Mouse (Mus musculus) lung, postnatal 14 days (tissue): ENCODE results near the gene Epo.
A peak's percentile ranks its signal among the peaks of the same experiment; 100 is the strongest.

Source experiments
- DNase-seq: peaks from one replicate; pipeline ENCODE4 v3.0.0; 2021

The Epo gene

DNA sequence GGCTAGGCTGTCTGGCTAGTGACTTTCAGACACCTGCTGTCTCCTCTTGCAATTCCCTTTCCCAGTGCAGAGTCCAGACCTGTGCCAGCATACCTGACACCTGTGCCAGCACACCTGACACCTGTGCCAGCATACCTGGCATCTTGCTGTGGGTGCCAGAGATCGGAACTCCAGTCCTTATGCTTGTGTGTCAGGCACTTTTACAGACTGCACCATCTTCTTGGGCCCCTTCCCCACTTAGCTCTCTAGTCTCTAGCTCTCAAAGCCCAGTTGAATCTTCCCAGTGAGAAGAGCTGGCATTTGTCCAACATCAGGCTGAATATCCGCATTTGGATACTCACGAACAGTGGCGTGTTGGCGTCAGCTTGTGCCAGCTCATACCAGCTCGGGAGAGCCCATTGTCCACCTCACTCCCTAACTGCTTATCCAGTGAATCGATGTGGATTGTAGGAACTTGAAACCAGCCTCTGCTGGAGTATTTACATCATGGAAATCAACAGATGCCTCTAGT is 6.3 kb upstream of the Epo start:
- no peak for DNase-seq

DNA sequence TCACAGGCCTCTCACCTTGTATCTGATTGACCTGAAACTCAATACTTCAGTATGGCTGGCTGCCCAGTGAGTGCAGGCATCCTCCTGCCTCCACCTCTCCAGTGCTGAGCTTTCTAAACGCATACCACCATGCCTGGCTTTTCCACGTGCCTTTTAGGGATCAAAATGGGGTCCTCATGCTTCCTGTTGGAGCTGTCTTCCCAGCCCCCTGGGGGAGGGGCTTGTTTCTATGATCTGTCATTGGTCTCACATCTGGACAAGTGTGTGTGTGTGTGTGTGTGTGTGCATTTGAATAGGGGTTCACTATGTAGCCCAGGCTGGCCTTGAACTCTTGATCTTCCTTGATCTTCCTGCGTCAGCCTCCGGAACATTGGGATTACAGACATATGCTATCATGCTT is 4.4 kb upstream of the Epo start:
- DNase-seq: no peak

DNA sequence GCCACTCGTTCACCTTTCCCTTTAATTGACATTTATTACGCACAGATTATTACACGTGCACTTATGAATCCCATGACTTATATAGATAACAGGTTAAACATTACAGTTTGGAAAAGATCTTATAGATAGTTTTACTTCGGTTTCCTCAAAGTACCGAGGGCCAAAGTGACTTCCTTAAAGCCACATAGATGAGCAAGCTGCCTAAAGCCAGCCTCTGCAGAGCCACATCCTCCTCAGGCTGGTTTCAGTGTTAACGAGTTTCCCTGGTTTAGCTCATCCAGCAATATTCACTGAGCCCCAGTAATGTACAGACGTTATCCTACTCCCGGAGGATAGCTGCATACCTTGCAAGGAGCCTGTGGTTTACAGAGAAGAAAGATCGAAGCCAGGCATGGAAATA is 2.3 kb upstream of the Epo start:
- no peak for DNase-seq

DNA sequence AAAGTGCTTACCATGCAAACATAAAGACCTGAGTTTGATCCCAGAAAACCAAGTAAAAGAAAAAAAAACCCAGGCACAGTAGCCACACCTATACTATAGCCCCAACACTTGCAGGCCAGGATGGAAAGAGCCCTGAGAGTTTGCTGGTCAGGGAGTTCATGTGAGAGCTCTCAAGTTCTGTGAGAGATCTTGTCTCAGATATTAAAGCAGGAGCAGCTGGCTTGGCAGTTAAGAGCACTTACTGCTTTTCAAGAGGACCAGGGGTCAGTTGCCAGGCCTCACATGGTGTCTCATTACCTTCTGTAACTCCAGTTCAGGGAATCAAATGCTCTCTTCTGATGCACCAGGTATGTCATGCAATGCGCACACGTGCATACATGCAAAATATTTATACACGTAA is 1.7 kb upstream of the Epo start:
- no peak for DNase-seq

DNA sequence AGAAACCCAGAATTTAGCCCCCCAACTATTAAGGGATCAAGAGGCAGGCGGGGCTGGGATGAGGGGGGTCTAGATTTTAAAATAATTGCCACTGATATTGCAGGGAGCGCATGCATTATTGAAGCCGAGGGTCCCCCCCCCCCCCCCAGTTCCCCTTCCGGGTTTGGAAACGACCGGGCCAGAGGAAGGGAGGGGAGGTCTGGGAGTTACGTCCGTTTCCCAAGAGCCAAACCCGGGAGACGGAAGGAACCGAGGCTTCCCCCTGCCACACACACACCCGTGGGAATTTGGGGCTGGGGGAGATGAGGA is 280 bp downstream of the Epo start:
- DNase-seq: no peak

DNA sequence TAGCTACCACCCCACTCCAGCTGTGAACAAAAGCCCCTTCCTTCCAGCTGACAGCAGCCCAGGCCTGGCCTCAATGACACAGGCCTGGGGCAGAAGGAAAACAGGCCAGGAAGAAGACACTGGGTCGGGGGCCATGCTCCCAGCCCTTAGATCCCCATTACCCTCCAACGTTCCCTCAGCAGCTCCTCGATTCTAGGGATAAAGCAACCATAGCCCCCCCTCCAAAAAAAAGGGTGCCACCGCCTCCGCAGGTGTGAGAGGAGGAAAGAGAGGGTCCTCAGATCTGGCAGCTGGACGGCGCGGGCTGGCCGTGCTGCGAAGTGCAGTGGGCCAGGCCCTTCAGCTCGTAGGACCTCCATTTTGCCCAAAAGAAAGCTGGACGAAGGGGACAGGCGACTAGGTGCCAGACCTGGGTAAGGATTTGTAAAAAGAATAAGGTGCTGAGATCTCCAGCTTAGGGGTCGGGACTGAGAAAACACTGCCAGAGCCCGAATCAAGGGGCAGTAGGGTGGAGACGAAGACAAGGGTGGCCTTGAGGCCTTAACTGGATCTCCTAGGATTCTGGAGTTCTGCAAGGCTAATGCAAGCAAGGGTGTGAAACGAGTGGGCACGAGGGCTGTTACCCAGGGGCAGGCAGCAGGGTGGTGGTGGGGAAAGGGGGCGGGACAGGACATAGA is 773 bp downstream of the Epo start:
- DNase-seq: no peak

DNA sequence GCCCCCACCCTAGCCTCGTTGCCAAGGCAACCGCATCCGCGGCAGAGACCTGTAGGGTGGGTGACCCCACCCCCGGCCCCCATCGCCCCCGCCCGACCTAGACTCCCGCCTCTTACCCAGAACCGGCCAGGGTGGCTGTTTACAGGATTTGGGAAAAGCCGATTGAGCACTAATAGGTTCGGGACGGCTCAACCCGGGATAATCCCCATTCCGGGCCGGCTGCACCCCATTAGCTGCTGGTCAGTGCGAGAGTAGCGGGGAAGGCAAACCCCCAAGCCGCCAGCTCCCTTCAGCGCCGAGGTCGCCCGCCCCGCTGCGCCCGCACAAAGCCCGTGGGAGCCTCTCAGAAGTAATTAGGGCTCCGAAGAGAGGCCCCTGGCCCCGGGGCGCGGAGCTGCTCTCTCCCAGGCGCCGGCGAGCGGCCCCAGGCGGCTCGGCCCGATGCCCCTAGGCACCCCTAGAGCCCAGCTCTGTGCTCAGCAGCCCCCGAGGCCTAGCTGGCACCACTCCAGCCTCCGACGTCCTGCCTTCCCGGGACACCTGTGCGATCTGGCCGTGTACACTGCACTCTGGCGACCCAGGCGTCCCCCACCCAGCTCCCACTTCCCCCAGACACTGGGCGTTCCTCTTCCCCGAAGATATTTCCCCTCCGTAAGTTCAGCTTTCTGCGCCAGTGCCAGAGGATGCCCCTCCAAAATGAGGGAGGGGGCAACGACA is 1.5 kb downstream of the Epo start:
- peak; percentile 71 for DNase-seq

DNA sequence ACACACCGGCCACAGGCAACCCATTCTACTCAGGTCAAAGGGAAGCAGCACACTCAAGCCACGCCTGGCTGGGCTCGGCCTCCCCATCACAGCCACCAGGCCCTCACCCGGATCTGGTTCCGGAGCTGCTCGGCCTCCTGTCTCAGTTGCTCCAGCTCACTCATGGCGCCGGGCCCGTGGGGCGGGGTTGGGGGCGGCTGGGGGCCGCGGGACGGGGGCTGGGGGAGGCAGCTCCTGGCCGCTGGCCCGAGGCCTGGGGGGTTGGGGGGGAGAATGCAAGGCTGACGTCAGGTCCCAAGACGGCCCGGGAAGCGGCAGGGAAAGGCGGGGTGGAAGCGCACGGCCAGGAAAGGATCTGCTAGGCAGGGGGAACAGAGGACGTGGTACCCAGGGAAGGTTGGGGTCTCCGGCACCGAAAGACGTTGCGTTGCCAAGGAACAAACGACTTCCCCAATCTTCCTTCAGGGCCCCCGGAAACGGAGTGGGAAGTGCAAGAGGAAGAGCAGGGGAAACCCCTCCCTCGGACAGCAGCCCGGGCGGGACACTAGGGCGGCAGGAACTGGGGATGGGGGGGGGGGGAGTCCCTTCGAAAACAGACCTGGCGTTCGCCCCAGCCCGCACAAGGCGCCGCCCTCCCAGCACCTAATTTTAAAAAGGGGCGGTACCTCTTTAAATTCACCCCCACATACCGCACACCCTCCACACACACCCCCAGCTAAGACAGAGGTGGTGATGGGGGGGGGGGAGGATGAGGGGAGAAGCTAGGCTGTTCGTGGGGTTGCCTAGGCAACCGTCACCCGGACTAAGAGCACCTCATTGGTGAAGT is 2.2 kb downstream of the Epo start:
- DNase-seq: peak; percentile 71

DNA sequence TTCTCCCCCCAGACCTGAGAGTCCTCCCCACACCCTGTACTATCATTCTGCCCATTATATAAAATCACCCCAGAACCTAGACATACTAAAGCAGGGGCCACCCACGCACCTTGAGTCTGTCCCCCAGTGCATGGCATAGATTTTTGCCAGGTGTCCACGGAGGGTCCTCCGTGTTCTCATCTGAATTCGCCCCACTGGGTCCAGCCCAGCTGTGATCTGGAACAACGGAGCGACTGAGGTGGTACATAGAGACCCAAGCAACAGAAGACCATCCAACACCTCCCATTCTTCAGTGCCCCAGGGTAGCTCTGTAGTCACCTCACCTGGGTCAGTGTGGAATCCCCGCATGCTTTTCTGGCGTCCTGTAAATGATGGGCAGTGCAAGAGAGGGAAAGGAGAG is 3.0 kb downstream of the Epo start:
- no peak for DNase-seq

DNA sequence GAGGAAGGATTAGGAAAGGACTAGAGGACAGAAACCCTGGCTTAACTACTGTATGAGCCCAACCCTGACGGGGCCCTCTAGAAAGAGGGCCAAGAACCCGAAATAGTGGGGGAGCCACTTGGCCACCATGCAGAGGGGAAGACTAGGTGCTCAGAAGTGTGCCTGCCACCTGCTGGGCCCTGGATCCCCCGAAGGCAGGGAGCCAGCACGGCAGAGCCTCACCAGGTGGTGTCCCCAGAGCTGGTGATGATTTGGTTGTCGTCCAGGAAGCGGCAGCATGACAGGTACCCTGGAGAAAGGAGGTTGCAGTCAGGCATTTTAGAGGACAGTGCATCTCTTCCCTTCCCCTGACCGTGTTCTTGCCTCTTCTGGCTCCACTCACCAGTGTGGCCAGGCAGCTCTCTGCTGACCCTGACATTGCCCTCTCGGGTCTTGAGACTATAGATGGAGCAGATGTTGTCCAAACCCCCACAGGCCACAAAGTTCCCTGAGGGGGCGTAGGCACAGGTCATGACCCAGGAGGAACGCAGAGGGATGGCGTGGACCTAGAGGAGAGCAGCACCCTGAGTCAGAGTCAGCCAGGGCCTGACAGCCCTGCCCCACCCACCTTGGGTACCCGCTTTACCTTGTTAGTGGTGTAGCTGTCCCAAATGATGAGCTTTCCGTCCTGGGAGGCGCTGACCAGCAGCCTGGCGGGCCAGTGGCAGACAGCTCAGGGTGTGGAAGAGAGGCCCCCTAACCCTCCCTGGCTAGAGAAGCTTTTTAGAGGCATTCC is 3.6 kb downstream of the Epo start:
- no peak for DNase-seq

DNA sequence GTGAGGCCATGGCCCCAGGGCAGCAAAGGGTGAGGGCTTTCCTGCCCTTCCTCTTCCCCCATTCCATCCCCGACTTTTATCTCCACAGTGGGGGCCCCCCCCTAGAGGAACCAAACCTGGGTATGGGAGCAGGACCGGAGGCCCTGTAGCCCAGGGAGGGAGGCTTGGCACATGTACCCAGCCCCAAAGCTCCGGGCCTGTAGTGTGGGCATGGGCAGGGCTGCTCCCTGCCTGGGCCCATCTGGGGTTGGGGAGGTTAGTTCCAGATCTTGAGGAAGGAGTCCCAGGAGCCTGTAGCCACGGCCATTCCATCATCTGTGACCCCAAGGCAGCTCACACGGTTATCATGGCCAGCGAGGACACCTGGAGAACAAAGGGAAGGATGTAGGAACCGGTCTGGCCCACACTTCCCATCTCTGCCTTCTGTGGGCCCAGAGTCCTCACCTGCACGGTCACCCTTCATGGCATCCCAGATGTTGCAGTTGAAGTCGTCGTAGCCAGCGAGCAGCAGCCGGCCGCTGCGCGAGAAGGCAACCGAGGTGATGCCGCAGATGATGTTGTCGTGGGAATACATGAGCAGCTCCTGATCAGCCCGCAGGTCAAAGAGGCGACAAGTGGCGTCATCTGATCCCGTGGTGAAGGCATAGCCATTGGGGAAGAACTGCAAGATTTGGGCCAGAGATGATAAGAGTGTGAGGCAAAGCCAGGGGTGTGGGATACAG is 4.6 kb downstream of the Epo start:
- no peak for DNase-seq

DNA sequence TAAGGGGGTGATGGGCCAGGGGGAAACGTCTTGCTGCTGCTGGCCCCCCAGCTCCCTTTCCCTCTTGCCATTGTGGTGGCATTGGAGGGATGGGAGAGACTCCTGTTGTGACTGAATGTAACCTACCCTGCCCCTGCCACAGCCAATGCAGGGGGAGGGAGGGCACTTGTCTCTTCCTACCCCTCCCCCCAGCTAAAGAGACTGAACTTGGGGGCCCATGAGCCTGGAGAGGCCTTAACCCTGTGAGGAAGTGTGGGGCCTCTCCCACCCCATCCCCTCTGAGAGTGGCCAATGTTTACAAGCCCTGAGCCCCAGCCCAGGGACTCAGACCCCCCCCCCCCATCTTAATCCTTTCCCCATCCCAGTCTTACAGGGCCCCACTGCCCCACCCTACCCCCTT is 5.6 kb downstream of the Epo start:
- DNase-seq: no peak

DNA sequence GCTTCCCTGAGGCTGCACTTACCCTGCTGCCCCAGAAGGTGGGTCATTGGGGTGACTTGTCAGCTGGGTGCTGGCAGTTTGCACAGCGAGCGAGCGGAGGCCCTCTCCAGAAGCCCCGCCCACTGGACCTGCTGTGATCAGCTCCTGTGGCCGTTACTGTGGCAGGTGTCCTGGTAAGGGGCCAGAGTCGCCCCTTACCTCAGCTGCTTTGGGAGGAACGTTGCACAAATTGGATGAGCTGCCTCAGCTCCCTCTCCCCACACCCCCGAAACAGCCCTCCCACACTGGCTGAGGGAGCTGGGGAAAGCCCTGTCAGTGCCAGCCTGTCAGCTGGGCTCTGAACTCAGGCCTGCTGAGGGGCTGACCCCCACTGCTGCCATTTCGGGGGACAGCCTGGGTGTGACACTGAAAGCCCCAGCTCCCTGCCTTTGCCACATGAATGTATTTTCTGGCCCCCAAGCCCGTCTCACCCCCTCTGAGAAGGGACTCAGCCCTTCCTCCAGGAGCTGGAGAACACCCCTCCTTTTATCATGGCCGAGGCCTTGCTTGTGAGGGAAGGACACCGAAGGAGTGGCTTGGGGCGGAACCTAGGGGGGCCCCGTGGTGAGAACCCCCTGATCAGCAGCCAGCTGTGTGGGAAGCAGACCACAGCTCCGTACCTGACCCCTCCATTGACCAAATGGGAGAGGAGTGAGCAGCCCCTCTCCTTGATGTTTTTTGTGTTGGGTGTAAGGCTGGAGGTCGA is 6.7 kb downstream of the Epo start:
- peak; percentile 59 for DNase-seq

DNA sequence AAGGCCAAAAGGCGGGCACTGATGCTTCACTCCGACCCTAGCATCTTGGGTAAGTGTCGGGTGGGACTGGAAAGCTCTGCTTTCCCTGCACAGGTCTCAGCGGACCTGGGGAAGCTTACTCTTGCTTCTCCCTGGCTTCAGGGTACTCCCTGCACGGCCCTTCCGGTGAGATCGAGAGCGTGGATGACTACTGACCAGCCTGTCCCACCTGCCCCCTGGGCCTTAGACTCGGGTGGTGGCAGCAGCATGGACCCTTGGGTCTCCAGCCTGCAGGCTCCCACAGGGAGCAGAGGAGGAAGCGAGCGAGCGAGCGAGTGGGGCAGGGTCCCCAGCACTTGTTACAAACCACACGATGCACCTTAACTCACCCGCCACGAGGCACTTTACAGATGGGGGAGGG is 7.5 kb downstream of the Epo start:
- no peak for DNase-seq

DNA sequence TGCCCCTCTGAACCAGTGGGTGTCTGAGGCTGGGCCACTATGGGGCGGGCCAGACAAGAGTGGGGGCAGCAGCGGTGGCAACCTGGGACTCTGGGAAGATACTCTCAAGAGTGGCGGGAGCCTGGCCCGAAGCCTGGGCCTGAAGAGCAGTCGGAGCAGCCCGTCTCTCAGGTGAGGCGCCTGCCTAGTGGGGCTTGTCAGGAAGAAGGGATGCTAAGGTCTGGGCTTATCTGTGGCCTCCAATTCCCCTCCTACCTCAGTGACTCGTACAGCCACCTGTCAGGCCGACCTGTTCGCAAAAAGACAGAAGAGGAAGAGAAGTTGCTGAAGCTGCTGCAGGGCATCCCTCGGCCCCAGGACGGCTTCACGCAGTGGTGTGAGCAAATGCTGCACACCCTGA is 8.4 kb downstream of the Epo start:
- DNase-seq: no peak

DNA sequence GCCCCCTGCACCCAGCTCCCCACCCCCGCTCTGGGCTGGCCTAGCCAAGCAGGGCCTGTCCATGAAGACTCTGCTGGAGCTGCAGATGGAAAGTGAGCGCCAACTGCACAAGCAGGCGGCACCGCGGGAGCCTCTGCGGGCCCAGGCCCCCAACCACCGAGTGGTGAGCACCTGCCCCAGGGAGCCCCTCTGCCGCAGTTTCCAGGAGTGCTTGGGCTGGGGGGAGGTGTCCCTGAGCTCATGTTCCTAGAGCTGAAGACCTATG is 8.9 kb downstream of the Epo start:
- DNase-seq: no peak

DNA sequence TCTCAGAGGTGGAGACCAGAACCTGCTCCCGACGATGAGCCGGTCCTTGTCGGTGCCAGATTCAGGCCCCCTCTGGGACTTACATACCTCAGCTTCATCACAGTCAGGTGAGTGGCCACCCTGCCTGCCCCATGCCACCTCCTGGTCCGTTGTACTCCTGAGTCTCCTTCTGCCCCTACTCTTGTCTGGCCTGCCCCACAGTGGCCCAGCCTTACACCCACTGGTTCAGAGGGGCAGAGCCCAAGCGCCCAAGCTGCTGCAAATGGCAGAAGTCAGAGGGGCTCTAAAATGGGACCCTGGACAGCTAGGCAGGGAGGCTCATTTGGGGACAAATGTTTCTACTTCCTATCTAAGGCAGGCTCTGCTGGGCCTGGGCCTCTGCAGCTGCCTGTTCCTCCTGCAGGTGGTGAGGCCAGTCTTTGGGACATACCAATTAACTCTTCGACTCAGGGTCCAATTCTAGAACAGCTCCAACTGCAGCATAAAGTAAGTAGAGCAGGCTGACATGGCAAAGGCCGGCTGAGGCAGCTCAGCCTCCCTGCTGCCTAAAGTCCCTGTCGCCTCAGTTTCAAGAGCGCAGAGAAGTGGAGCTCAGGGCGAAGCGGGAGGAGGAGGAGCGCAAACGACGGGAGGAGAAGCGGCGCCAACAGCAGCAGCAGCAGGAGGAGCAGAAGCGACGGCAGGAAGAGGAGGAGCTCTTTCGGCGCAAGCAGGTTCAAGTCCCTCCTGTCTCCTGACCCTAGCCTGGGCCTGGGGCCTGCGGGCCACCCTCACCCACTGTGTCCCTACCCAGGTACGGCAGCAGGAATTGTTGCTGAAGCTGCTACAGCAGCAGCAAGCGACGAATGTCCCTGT is 9.4 kb downstream of the Epo start:
- DNase-seq: no peak

DNA sequence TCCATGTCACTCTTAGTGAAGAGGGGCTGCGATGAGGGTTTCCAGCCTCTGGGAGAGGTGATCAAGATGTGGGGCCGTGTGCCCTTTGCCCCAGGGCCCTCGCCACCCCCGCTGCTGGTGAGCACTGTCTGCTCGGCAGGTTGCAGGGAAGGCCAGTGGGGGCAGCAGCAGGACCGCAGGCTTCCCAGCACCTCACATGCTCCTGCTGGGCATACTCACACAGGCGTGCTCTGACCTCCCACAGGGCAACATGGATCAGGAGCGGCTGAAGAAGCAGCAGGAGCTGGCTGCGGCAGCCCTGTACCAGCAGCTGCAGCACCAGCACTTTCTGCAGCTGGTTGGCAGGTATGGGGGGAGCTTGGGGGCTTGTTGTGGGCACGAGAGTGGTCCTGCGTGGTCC is 10.3 kb downstream of the Epo start:
- DNase-seq: no peak

DNA sequence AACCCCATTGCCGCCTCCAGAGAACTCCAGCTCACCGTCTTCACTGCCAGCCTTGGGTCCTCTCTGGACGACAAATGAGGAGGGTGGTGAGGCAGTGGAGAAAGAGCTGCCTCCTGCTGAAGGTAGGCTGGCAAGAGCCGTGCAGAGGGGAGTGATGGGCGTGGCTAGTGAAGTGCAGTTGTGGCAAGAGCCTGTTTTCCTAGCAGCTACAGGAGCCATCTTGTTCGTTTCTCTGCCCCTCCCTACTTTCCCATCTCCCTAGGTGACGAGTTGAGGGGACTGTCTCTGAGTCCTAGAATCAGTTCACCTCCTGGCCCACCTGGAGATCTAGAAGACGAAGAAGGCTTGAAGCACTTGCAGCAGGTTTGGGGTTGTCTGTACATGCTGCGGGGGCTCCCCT is 11.2 kb downstream of the Epo start:
- DNase-seq: no peak

DNA sequence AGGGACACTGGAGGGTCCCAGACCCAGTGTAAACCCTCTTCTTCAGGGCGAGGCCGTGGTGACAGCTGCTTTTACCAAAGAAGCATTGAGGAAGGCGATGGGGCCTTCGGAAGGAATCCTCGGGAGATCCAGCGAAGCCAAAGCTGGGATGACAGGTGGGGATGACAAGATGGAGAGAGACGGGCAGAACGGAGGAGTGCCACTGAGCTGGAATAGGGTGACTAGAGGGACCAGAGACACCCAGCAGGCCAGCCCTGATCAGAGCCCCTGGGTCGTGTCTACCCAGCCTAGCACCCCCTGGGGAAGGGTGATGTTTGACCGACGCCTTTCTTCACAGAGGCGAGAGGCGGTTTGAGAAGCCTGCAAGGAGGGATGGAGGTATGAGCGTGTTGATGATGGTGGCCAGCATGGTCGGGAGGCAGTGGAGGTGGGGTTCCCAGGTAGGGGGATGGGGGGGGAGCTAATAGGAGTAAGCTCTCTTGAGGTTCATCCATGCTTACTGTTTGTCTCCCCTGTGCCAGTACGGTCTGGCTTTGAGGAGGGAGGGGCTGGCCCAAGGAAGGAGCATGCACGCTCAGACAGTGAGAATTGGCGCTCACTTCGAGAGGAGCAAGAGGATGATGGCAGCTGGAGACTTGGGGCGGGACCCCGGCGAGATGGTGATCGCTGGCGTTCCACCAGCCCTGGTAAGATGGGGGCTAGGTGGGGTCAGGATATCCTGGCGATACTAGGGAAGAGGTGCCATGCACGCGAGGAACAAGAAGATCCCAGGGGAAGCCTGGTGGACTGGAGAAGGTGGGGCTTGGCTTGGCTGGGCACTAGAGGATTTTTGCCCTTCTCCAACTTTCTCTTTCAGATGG is 13.1 kb downstream of the Epo start:
- DNase-seq: no peak
